Mouse (Mus musculus) midbrain, embryonic 12.5 days (tissue): Measurements from ENCODE around the gene Il12a. TPM values are rescaled to one million over a fixed set of nuclear protein-coding genes. Genes with fewer than 3 reads are reported as not detected.

Experiments
- polyA plus RNA-seq: library from polyadenylated mRNA; unstranded; fragments of >200 nt; fragmentation: Nextera tagmentation; extraction: Ambion mirVana; gene quantifications from 2 replicates; pipeline ENCODE4 v1.2.1, GENCODE M21; 2016

Gene Il12a
- polyA plus RNA-seq, 1 experiment from 2014 or later, result not detected

Other genes with a start within 250 kb of the Il12a start
- 2.1 and 2.5 TPM in 2 replicates for gene 1110032F04Rik, start 178.9 kb downstream of the Il12a start, polyA plus RNA-seq